Mouse (Mus musculus) cerebellum, adult 9-10 months (tissue): ENCODE results near the gene Gm11492.

ENCODE experiments used
- DNase-seq: peaks from one replicate; pipeline ENCODE4 v3.0.0; 2022

Gene Gm11492

GRCm38 (mm10) chr11:87602234-87602633 lies 35.8 kb downstream of the Gm11492 start:
- no peak for DNase-seq

DNA sequence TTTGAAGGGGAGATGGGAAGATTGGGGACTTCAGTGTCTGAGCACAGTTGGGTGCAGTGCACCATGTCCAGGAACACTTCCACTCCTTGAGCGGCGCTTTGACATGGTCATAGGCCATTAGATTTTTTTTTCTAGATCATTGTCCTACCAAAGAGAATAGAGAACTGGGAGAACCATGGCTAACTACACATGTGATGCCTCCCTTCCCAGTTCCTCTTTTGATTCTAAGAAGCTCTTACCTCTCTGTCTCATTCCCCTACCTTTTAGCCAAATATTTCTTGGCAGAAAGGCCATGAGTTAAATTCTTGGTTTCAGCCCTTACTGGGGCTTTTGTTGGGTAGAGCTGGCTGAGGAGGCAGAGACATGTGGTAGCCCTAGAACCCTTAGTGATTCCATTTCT lies 37.1 kb downstream of the Gm11492 start:
- DNase-seq: no peak

- DNase-seq: no peak
Measured at GRCm38 (mm10) chr11:87609264-87609663, 42.8 kb downstream of the Gm11492 start.

- no peak for DNase-seq
Measured at GRCm38 (mm10) chr11:87611547-87611946, 45.1 kb downstream of the Gm11492 start.

- no peak for DNase-seq
Measured at GRCm38 (mm10) chr11:87613972-87614371, 47.5 kb downstream of the Gm11492 start.

GRCm38 (mm10) chr11:87615551-87615950 lies 49.1 kb downstream of the Gm11492 start:
- DNase-seq: no peak

- no peak for DNase-seq
Measured at GRCm38 (mm10) chr11:87615952-87616351, 49.5 kb downstream of the Gm11492 start.

- DNase-seq: no peak
Measured at GRCm38 (mm10) chr11:87616790-87617474, 50.5 kb downstream of the Gm11492 start, which contains the start of gene Hsf5. Gene Hsf5, plus strand, starts transcription at chr11:87617164.

DNA sequence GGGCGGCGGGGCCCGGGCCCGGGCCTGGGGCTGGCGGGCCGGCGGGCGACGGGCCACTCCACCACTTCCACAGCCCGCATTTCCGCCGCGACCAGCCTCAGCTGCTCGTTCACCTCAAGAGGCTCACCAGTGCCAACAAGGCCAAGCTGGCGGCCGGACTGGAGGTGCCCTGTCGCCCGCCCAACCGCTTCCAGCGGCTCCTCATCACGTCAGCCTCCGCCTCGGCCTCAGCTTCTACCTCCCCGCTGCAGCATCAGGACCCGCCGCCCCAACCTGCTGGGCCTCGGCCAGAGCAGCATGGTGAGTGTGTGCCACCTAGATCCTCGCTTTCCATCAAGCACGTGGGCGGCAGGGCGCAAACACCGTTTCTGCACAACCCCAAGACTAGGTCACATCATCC lies 51.2 kb downstream of the Gm11492 start:
- DNase-seq: no peak
